Mouse (Mus musculus) stomach, embryonic 15.5 days (tissue): ENCODE measurements around the gene Dnmt3b. TPM values are rescaled to one million over a fixed set of nuclear protein-coding genes. Genes with fewer than 3 reads are reported as not detected.

ENCODE experiments used
- ATAC-seq: fragments of 200-750 bp; cut with Nextera tagmentation; 2 replicates; pipeline ENCODE4 v1.8.0; 2017; ENCODE audit warnings: low read depth, moderate number of reproducible peaks, moderate TSS enrichment; ENCODE audit not compliant: insufficient read depth, low FRiP score
- H3K27ac ChIP-seq: fragments of 300-500 bp; sonication (generic); 2 replicates; pipeline ENCODE4 v1.5.1; 2015; ENCODE audit warnings: mild to moderate bottlenecking, inconsistent platforms
- H3K27me3 ChIP-seq: fragments of 300-500 bp; sonication (generic); replicated peaks from 2 replicates; pipeline ENCODE4 v1.6.1; 2015; ENCODE audit warnings: inconsistent platforms
- H3K36me3 ChIP-seq: fragments of 300-500 bp; sonication (generic); 2 replicates; pipeline ENCODE4 v1.6.1; 2015; ENCODE audit warnings: inconsistent platforms
- H3K4me1 ChIP-seq: fragments of 300-500 bp; sonication (generic); 2 replicates; pipeline ENCODE4 v1.6.1; 2015; ENCODE audit warnings: inconsistent platforms
- H3K4me2 ChIP-seq: fragments of 300-500 bp; sonication (generic); 2 replicates; pipeline ENCODE4 v1.6.1; 2015; ENCODE audit warnings: mild to moderate bottlenecking, inconsistent platforms
- H3K4me3 ChIP-seq: fragments of 300-500 bp; sonication (generic); replicated peaks from 2 replicates; pipeline ENCODE4 v1.5.1; 2015; ENCODE audit warnings: inconsistent platforms
- H3K9ac ChIP-seq: fragments of 300-500 bp; sonication (generic); 2 replicates; pipeline ENCODE4 v1.6.1; 2015; ENCODE audit warnings: inconsistent platforms
- H3K9me3 ChIP-seq: fragments of 300-500 bp; sonication (generic); 2 replicates; pipeline ENCODE4 v1.6.1; 2016; ENCODE audit warnings: inconsistent platforms
- WGBS: fragments of 180-500 bp; shearing (Covaris S2); methylation state at CpG from one replicate; pipeline ENCODE4 v1.1.7; 2015; 5-methylcytosine and 5-hydroxymethylcytosine counted together
- polyA plus RNA-seq: library from polyadenylated mRNA; unstranded; fragments of >200 nt; fragmentation: Nextera tagmentation; extraction: Ambion mirVana; gene quantifications from 2 replicates; pipeline ENCODE4 v1.2.1, GENCODE M21; 2015

Gene Dnmt3b
- polyA plus RNA-seq, 1 experiment from 2014 or later = 8.9 TPM

DNA sequence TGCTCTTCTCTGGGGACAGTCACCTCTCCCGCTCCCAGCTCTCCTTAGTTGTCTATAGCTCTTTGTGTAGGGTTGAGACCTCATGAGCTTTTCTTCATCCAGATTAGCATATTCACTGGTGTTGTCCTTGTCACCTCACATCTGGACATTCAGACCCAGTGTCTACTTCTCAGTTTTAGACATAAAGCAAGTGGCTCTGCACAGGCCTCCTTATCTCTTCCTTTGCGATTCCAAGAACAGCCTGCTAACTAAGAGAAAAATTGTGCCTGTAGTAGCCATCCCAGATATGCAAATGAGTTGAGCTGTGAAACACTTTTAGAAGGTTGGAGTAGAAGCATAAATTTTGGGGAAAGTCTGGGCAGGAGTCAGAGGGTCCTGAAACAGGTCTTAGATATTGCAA lies 75.2 kb downstream of the Dnmt3b start:
- no peaks in the 10 kb centered on the region for H3K36me3 ChIP-seq
- H3K9ac ChIP-seq = no peak overlapping the region
- H3K27ac ChIP-seq = no peak overlapping the region
- 80% methylated on average over 2 of the region's 2 CpGs for WGBS
- no peak overlapping the region for H3K4me3 ChIP-seq
- no peaks in the 10 kb centered on the region for H3K4me1 ChIP-seq
- H3K27me3 ChIP-seq = no peaks in the 10 kb centered on the region
- no peak for ATAC-seq
- no peak overlapping the region for H3K4me2 ChIP-seq
- H3K9me3 ChIP-seq = no peaks in the 10 kb centered on the region

DNA sequence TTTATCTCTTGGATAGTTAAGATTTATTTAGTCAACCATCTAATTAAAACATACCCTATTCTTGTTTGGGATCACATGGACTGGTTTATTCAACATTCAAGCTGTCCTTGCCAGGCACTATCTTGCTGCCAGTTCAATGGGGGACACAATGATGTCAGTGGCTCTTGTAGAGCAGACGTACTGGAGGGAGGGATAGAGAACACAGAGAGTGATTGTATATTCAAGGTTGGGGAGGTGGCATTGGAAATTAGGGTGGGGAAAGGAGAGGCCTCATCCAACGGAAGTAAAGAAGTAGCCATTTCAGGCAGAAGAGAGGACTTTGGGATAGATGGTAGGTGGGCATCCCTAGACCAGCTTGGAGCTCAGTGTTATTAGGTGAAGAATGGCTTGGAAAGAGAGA lies 75.6 kb downstream of the Dnmt3b start:
- no peak for ATAC-seq
- H3K27ac ChIP-seq = no peak overlapping the region
- no peaks in the 10 kb centered on the region for H3K27me3 ChIP-seq
- H3K9me3 ChIP-seq = no peaks in the 10 kb centered on the region
- no peak overlapping the region for H3K4me3 ChIP-seq
- no peaks in the 10 kb centered on the region for H3K4me1 ChIP-seq
- no peak overlapping the region for H3K9ac ChIP-seq
- no peaks in the 10 kb centered on the region for H3K36me3 ChIP-seq
- H3K4me2 ChIP-seq = no peak overlapping the region
- 70% methylated on average over 2 of the region's 2 CpGs for WGBS

DNA sequence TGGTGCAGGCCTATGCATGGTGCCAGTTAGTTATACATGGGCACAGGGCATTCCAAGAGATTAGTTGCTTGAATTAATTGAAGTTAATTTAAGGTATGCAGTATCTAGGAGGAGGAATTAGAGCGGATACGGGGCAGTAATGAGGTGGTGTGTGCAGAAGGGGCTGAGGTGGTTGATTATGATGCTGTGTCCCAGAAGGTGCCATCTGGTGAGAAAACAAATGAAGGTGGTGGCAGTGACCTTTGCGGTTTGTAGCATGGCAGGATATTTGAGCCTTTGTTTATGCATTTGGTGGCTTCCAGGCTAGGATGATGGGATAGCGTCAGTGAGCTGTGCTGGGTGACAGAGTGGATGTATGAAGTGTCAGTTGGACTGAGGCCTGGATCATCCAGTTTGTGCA lies 76.0 kb downstream of the Dnmt3b start:
- WGBS = 84% methylated on average over 4 of the region's 4 CpGs
- no peaks in the 10 kb centered on the region for H3K27me3 ChIP-seq
- no peak overlapping the region for H3K9ac ChIP-seq
- no peaks in the 10 kb centered on the region for H3K9me3 ChIP-seq
- no peaks in the 10 kb centered on the region for H3K4me1 ChIP-seq
- no peak overlapping the region for H3K4me3 ChIP-seq
- H3K4me2 ChIP-seq = no peak overlapping the region
- H3K27ac ChIP-seq = no peak overlapping the region
- no peak for ATAC-seq
- H3K36me3 ChIP-seq = no peaks in the 10 kb centered on the region

DNA sequence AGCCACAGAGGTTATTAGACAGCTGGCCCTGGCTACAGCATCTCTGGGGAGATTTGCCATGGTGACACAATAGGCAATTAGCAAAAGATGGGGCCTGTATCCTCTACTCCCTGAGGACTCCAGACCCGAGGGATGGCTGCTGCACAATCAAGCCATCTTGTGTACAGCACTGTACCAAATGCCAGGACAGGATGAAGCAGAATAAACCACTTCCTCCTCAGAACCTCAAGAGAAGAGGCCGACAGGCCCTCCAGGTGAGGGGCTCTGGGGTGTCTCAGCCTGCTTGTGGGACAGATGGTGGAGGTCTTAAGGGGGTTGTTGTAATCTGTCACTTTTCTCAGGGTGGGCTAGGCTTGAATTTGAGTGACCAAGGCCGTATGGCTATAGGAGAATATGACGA lies 84.8 kb downstream of the Dnmt3b start:
- no peak overlapping the region for H3K9ac ChIP-seq
- H3K4me3 ChIP-seq = no peak overlapping the region
- no peaks in the 10 kb centered on the region for H3K36me3 ChIP-seq
- 77% methylated on average over 4 of the region's 4 CpGs for WGBS
- H3K9me3 ChIP-seq = no peaks in the 10 kb centered on the region
- ATAC-seq = no peak
- no peaks in the 10 kb centered on the region for H3K27me3 ChIP-seq
- no peak overlapping the region for H3K27ac ChIP-seq
- H3K4me1 ChIP-seq = no peaks in the 10 kb centered on the region
- H3K4me2 ChIP-seq = no peak overlapping the region

Other genes starting within 250 kb of the Dnmt3b start
- gene 4930404H24Rik, start 156.7 kb upstream of the Dnmt3b start, polyA plus RNA-seq = not detected in 2 replicates
- 14.3 and 16.4 TPM in 2 replicates for gene Nol4l, start 119.5 kb upstream of the Dnmt3b start, polyA plus RNA-seq
- 73.9 and 77.9 TPM in 2 replicates for gene Commd7, start 16.7 kb upstream of the Dnmt3b start, polyA plus RNA-seq
- gene Dnmt3c, start 47.2 kb downstream of the Dnmt3b start, polyA plus RNA-seq = 0.06 and 0.10 TPM in 2 replicates
- gene Mapre1, start 91.8 kb downstream of the Dnmt3b start, polyA plus RNA-seq = 225 and 238 TPM in 2 replicates
- 0.15 and 0.18 TPM in 2 replicates for gene Efcab8, start 130.5 kb downstream of the Dnmt3b start, polyA plus RNA-seq
- gene Sun5, start 221.6 kb downstream of the Dnmt3b start, polyA plus RNA-seq = not detected in 2 replicates
- gene Bpifb2, start 225.6 kb downstream of the Dnmt3b start, polyA plus RNA-seq = not detected in 2 replicates